12 mouse cellular contexts compared by ENCODE assay signal in genomic region chr15:83673621-83674020, GRCm38 (mm10). TPM values are rescaled to one million over a fixed set of nuclear protein-coding genes. Genes with fewer than 3 reads are reported as not detected.
"Had no signal": no experiment of that assay in that cellular context is flagged by ENCODE, and none has a peak within 500 bp of the region (broad histone marks: within the 10 kb centered on the region; RNA-seq: fewer than 3 reads in every experiment).

No protein-coding gene starts in this region.

- DNase-seq: kidney, adult 18-20 months; kidney, postnatal 10 days; kidney, postnatal 4 days; left cerebral cortex, postnatal 4 days; lung, adult 2 months; lung, postnatal 36 days; midbrain, embryonic 14.5 days; right cerebral cortex, adult 18-20 months; right cerebral cortex, postnatal 25 days; thymus, adult 18-20 months; thymus, postnatal 14 days had no signal

RNA-seq across cellular contexts. Expression of gene Scube1, which starts 51.2 kb away (rescaled TPM):
- total RNA-seq: megakaryocyte progenitor cell, adult 5-6 weeks had no signal
